Mouse (Mus musculus) lung, postnatal 25 days (tissue): ENCODE data around the gene Cd180.

Experiments used
- DNase-seq: peaks from one replicate; pipeline ENCODE4 v3.0.0; 2022; ENCODE audit warnings: low spot score

Cd180 gene

GRCm38 (mm10) chr13:102744481-102745269 lies 51.3 kb downstream of the Cd180 start:
- DNase-seq, result peak; percentile 55

- DNase-seq, result no peak
Observed at GRCm38 (mm10) chr13:102745270-102745600, 51.9 kb downstream of the Cd180 start.

- no peak for DNase-seq
Observed at GRCm38 (mm10) chr13:102745626-102746342, 52.4 kb downstream of the Cd180 start.

- DNase-seq, result peak; percentile 18
Observed at GRCm38 (mm10) chr13:102746803-102747561, 53.6 kb downstream of the Cd180 start.

- no peak for DNase-seq
Observed at GRCm38 (mm10) chr13:102749194-102749593, 55.8 kb downstream of the Cd180 start.

- no peak for DNase-seq
Observed at GRCm38 (mm10) chr13:102749891-102750290, 56.5 kb downstream of the Cd180 start.

- DNase-seq, result no peak
Observed at GRCm38 (mm10) chr13:102753714-102754556, 60.6 kb downstream of the Cd180 start.

- DNase-seq, result no peak
Observed at GRCm38 (mm10) chr13:102755124-102755523, 61.8 kb downstream of the Cd180 start.

GRCm38 (mm10) chr13:102756071-102756470 lies 62.7 kb downstream of the Cd180 start:
- no peak for DNase-seq

- no peak for DNase-seq
Observed at GRCm38 (mm10) chr13:102758021-102758420, 64.7 kb downstream of the Cd180 start.

- no peak for DNase-seq
Observed at GRCm38 (mm10) chr13:102761410-102761809, 68.1 kb downstream of the Cd180 start.

- DNase-seq, result no peak
Observed at GRCm38 (mm10) chr13:102762203-102762602, 68.8 kb downstream of the Cd180 start.

- DNase-seq, result no peak
Observed at GRCm38 (mm10) chr13:102764218-102764617, 70.9 kb downstream of the Cd180 start.

- no peak for DNase-seq
Observed at GRCm38 (mm10) chr13:102765216-102765615, 71.9 kb downstream of the Cd180 start.

- DNase-seq, result no peak
Observed at GRCm38 (mm10) chr13:102767110-102767509, 73.8 kb downstream of the Cd180 start.

GRCm38 (mm10) chr13:102768512-102768911 lies 75.2 kb downstream of the Cd180 start:
- no peak for DNase-seq

GRCm38 (mm10) chr13:102770194-102770593 lies 76.8 kb downstream of the Cd180 start:
- DNase-seq, result peak; percentile 59

GRCm38 (mm10) chr13:102773169-102773568 lies 79.8 kb downstream of the Cd180 start:
- no peak for DNase-seq

- DNase-seq, result no peak
Observed at GRCm38 (mm10) chr13:102774786-102775201, 81.4 kb downstream of the Cd180 start.

GRCm38 (mm10) chr13:102775506-102775905 lies 82.1 kb downstream of the Cd180 start:
- no peak for DNase-seq

- no peak for DNase-seq
Observed at GRCm38 (mm10) chr13:102778859-102779258, 85.5 kb downstream of the Cd180 start.

GRCm38 (mm10) chr13:102779275-102779674 lies 85.9 kb downstream of the Cd180 start:
- no peak for DNase-seq
